Mouse (Mus musculus): ENCODE measurements around the gene Tdpoz3. TPM values are rescaled to one million over a fixed set of nuclear protein-coding genes. Genes with fewer than 3 reads are reported as not detected.

Gene Tdpoz3
- not detected for total RNA-seq (2023)

GRCm38 (mm10) chr3:93825720-93826119 lies at the start of gene Tdpoz3:
TSS of gene Tdpoz3 (plus strand) at chr3:93826020.

GRCm38 (mm10) chr3:93796098-93796497 lies 29.7 kb upstream of the Tdpoz3 start, which contains the start of gene Tdpoz4:
TSS of gene Tdpoz4 (plus strand) at chr3:93796398.

Other genes with a start within 250 kb of the Tdpoz3 start
- not detected for gene Tdpoz2, start 173.3 kb upstream of the Tdpoz3 start, total RNA-seq (2023)
- not detected for gene Tdpoz1, start 149.7 kb upstream of the Tdpoz3 start, total RNA-seq (2023)
- gene Gm37596, start 132.9 kb upstream of the Tdpoz3 start, total RNA-seq (2023), result not detected
- gene Gm5773, start 53.0 kb upstream of the Tdpoz3 start, total RNA-seq (2023), result not detected
- gene Tdpoz4, start 29.6 kb upstream of the Tdpoz3 start, total RNA-seq (2023), result not detected
- gene Gm9117, start 117.5 kb downstream of the Tdpoz3 start, total RNA-seq (2023), result not detected
- not detected for gene Tdpoz5, start 135.3 kb downstream of the Tdpoz3 start, total RNA-seq (2023)
- not detected for gene Gm9125, start 228.9 kb downstream of the Tdpoz3 start, total RNA-seq (2023)
- not detected for gene Gm10697, start 246.6 kb downstream of the Tdpoz3 start, total RNA-seq (2023)